Mouse (Mus musculus) cerebellum, adult 2 months (tissue): ENCODE measurements at regions not wholly inside any gene's neighbourhood (a gene's known extent, or its start where the extent isn't known, plus 50 kb on each side); places are given as distances from the start of the nearest gene placed in this dataset.

Source experiments
- CTCF ChIP-seq: fragments of 200-500 bp; IDR thresholded peaks from 2 replicates; pipeline ENCODE4 v1.5.1; 2011; ENCODE audit warnings: low read depth, mild to moderate bottlenecking, control low read depth, low read length, moderate library complexity, borderline replicate concordance; ENCODE audit not compliant: insufficient read depth
- POLR2A ChIP-seq: fragments of 200-500 bp; IDR thresholded peaks from 2 replicates; pipeline ENCODE4 v1.6.1; 2011; ENCODE audit warnings: low read length, control low read depth, borderline replicate concordance; ENCODE audit not compliant: insufficient read depth

DNA sequence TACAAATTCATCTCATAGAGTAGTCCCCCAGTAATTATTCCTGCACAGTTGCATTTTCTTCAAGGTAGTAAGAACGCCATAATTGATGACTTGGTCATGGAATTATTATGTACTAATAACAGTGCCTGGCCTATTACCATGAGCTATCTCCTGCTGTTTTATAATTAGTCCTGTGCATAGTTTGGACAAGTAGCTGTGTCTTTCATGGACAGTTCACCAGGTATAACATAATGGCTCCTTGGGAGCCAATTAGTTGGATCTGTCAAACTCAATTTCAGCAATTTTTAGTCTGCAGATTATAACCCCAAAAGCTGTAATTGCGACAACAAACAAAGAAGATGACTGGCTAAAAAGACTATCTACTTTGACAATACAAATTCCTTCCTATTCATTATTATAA, 1345.5 kb downstream of the Slitrk1 start:
- TF ChIP-seq POLR2A, result no peak
- no peak for TF ChIP-seq CTCF
